Mouse (Mus musculus) small intestine, adult 2 months (tissue): ENCODE measurements around the gene 4921539E11Rik. TPM values are rescaled to one million over a fixed set of nuclear protein-coding genes. Genes with fewer than 3 reads are reported as not detected.

Experiments
- H3K27ac ChIP-seq: fragments of 200-500 bp; 2 replicates; pipeline ENCODE4 v1.5.1; 2012; ENCODE audit warnings: low read depth, low read length, control low read depth, inconsistent platforms; ENCODE audit not compliant: insufficient read depth
- H3K27me3 ChIP-seq: fragments of 200-500 bp; 2 replicates; pipeline ENCODE4 v1.6.1; 2012; ENCODE audit warnings: mild to moderate bottlenecking, moderate library complexity, low read length, inconsistent platforms; ENCODE audit not compliant: control insufficient read depth, insufficient read depth
- H3K36me3 ChIP-seq: fragments of 200-500 bp; 2 replicates; pipeline ENCODE4 v1.6.1; 2012; ENCODE audit warnings: mild to moderate bottlenecking, low read length, control low read depth, inconsistent platforms; ENCODE audit not compliant: control insufficient read depth, insufficient read depth
- H3K4me1 ChIP-seq: fragments of 200-500 bp; 2 replicates; pipeline ENCODE4 v1.6.1; 2012; ENCODE audit warnings: low read length, inconsistent platforms, mixed read lengths; ENCODE audit not compliant: control insufficient read depth, insufficient read depth, insufficient read length
- H3K4me3 ChIP-seq: fragments of 200-500 bp; 2 replicates; pipeline ENCODE4 v1.5.1; 2012; ENCODE audit warnings: low read depth, mild to moderate bottlenecking, control low read depth, inconsistent platforms, low read length, moderate library complexity
- CTCF ChIP-seq: fragments of 200-500 bp; IDR thresholded peaks from 2 replicates; pipeline ENCODE4 v1.5.1; 2012; ENCODE audit warnings: low read depth, mild to moderate bottlenecking, control low read depth, inconsistent platforms, low read length, moderate library complexity, mixed read lengths; ENCODE audit not compliant: insufficient replicate concordance, insufficient read length; ENCODE audit errors: extremely low read depth
- POLR2A ChIP-seq: fragments of 200-500 bp; IDR thresholded peaks from 2 replicates; pipeline ENCODE4 v1.6.1; 2012; ENCODE audit warnings: low read depth, mild to moderate bottlenecking, control low read depth, inconsistent platforms, low read length, moderate library complexity
- WGBS: fragments of 180-500 bp; shearing (Covaris S2); methylation state at CpG from one replicate; pipeline ENCODE4 v1.1.7; 2018; 5-methylcytosine and 5-hydroxymethylcytosine counted together
- polyA plus RNA-seq: library from polyadenylated mRNA; depleted of rRNA; stranded (reverse); fragments of >200 nt; gene quantifications from 2 replicates; pipeline ENCODE4 v1.2.3, GENCODE M21; 2012

The 4921539E11Rik gene
- polyA plus RNA-seq, 1 experiment, result not detected

DNA sequence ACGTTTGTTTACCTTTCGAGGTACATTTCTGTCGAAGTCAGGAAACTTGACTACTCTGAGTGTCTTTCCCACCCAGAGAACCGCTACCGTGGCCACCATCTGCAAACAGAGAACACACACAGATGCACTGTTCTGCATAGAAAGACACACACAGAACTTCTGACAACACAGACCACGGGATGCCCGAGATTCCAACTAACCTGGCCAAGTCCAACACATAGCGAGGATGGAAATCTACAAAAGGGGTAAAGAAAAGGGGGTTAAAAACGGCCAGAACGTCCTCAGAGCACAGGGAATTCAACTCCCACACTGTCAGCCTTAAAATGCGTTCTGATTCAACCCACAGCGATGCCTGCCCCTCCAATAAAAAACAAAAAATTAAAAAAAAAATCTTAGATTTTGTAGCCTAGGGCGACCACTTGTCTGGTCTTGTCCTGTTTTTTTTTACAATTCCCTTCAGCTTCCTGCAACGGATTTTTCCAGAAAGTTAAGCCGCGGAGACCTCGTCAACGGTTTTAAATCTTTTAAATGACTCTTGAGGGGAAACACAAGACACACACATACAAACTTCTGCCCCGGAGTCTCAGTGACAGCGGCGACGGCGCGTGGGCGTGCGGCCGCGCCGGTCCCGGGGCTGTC lies 76.7 kb downstream of the 4921539E11Rik start:
- TF ChIP-seq CTCF, result no peak
- no peak for TF ChIP-seq POLR2A

DNA sequence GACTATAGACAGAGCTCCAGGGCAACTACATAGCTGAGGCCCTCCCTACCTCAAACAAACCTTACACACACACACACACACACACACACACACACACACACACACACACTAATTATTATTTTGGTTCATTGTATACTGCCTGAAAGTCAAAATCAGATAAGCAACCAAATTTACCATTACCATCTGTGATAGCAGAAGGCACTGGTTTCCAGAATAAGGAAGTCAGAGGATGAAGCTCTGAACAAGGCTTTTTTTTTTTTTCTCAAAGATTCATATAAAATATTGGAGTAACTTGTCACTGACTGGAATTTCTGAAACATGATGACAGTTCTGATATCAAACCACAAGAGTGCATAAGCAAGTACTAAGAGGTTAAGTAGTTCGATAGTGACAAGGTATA lies 82.1 kb downstream of the 4921539E11Rik start:
- Histone ChIP-seq H3K4me3 (no peak overlapping the region), H3K36me3 (peaks cover 43% of the 10 kb centered on the region), H3K27me3 (no peaks in the 10 kb centered on the region), H3K4me1 (no peaks in the 10 kb centered on the region), H3K27ac (no peak overlapping the region)
- 94% methylated on average over 1 of the region's 1 CpGs for WGBS
- TF ChIP-seq POLR2A, result no peak
- no peak for TF ChIP-seq CTCF

More for the DNA sequence above, 76.7 kb downstream of the 4921539E11Rik start:
- 3% methylated on average over 30 of the region's 30 CpGs for WGBS
- Histone ChIP-seq H3K36me3 (peaks cover 13% of the 10 kb centered on the region), H3K27ac (peak overlapping the region; percentile 63; the same call in 1 of the 2 replicates), H3K27me3 (no peaks in the 10 kb centered on the region), H3K4me1 (peaks cover 2% of the 10 kb centered on the region; the same call in 1 of the 2 replicates), H3K4me3 (peak overlapping the region; percentile 82)

DNA sequence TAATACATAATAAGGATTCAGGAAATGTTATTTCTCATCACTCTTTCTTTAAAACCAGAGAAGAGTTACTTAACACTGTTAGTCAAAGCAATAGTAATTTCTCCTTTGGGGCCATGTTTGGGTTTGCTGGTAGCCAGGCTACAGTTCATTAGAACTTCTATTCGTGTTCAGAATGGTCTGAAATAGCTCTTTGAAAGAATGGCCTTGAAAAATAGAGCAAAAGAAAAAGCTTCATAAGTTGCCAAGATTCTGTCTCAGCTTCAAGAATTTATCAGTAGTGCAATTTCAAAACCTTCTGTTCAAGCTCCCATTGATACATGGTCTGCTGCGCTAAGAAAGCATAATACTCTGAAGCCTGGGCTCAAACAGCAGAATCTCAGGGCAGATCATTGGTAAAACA lies 87.0 kb downstream of the 4921539E11Rik start:
- 87% methylated on average over 2 of the region's 2 CpGs for WGBS
- TF ChIP-seq POLR2A, result no peak
- TF ChIP-seq CTCF, result no peak
- H3K36me3 ChIP-seq, result peaks cover 44% of the 10 kb centered on the region

DNA sequence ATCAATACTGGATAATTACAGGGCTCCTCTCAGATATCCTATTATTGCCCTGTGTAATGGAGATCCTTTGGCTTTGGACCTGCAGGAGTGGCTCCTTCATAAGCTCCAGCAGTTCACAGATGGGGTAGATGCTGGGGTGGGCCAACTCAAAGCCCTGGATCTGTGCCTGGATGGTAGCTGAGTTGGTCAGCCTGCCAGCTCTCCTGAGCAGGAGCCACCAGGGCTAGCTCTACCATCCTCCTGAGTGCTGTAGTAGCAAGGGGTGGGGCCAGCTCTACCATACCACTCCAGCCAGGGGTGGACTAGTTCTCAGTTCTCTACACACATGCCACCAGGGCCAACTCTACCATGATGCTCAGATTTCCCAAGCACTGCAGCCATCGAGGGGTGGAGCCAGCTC lies 90.6 kb downstream of the 4921539E11Rik start:
- Histone ChIP-seq H3K27me3 (no peaks in the 10 kb centered on the region), H3K4me3 (no peak overlapping the region), H3K27ac (no peak overlapping the region), H3K36me3 (peaks cover 35% of the 10 kb centered on the region), H3K4me1 (no peaks in the 10 kb centered on the region)
- TF ChIP-seq POLR2A (no peak), CTCF (no peak)
- 90% methylated on average over 1 of the region's 1 CpGs for WGBS

More for the DNA sequence above, 87.0 kb downstream of the 4921539E11Rik start:
- Histone ChIP-seq H3K27me3 (no peaks in the 10 kb centered on the region), H3K4me3 (no peak overlapping the region), H3K27ac (no peak overlapping the region), H3K4me1 (no peaks in the 10 kb centered on the region)

DNA sequence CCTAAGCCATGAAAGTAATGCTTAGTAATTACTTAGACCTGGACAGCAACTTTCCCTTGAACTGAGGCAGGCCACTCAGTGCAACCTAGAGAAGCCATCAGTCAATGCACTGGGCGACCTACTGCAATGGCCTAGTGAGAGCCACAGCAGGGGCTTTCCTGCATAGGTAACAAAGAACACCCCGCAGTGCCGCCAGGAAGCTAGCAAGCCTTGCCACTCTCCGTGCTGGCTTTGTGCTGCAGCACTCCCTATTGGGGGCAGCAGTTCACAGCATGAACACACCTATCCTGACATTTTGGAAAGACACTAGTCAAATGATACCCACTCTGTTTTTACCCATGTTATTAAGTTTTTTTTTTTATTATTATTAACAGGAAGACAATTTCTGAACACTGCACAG lies 91.6 kb downstream of the 4921539E11Rik start:
- 73% methylated on average over 4 of the region's 4 CpGs for WGBS
- Histone ChIP-seq H3K36me3 (peaks cover 29% of the 10 kb centered on the region), H3K4me1 (no peaks in the 10 kb centered on the region), H3K27ac (no peak overlapping the region), H3K4me3 (no peak overlapping the region), H3K27me3 (no peaks in the 10 kb centered on the region)
- TF ChIP-seq POLR2A (no peak), CTCF (no peak)

DNA sequence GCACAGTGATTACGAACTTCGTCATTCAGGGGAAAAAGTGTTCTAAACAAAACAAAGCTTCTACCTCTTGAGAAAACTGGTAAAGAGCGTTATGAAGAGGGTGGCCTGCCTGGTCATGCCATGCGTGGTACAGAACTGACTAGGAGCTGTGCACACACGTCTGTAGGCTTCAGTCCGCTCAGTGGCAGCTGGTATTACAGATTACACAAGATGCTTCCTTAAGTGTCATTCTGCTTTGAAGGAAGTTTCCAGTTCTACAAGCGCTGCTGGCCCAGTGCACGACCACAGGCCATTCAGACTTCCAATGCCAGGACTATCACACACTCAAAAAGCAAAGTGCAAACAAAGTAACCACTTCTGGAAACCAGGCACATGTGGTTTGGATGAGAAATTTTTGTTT lies 93.3 kb downstream of the 4921539E11Rik start:
- no peak for TF ChIP-seq CTCF
- TF ChIP-seq POLR2A, result no peak
- Histone ChIP-seq H3K4me3 (no peak overlapping the region), H3K27me3 (no peaks in the 10 kb centered on the region), H3K4me1 (no peaks in the 10 kb centered on the region), H3K27ac (no peak overlapping the region), H3K36me3 (peaks cover 31% of the 10 kb centered on the region)
- WGBS, result 88% methylated on average over 8 of the region's 8 CpGs

DNA sequence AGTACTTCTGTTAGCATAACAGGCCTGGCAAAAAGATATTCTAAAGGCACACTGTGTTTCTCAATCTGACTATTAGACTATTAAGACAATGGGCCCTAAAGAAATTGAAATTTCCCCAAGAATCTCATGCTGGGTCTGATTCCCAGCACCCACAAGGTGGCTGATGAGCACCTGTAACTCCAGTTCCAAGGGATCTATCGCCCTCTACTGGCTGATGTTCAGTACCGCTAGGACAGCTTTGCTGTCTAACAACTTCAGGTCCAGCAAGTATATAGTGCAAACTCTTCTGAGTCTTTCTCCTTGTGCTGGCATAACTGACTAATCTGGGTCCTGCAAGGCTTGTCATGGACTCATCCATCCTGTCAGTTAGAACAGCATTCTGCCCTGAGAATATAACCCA lies 98.2 kb downstream of the 4921539E11Rik start:
- H3K36me3 ChIP-seq, result peaks cover 40% of the 10 kb centered on the region
- no peaks in the 10 kb centered on the region for H3K4me1 ChIP-seq
- H3K27ac ChIP-seq, result no peak overlapping the region
- H3K4me3 ChIP-seq, result no peak overlapping the region
- no peaks in the 10 kb centered on the region for H3K27me3 ChIP-seq
- WGBS, result 89% methylated on average over 2 of the region's 2 CpGs
- TF ChIP-seq POLR2A (no peak), CTCF (no peak; the same call in 1 of the 2 replicates)
